Mouse (Mus musculus) midbrain, postnatal 0 days (tissue): ENCODE results near the gene Dhx29. TPM values are rescaled to one million over a fixed set of nuclear protein-coding genes. Genes with fewer than 3 reads are reported as not detected.

Experiments used
- ATAC-seq: fragments of 200-750 bp; cut with Nextera tagmentation; 2 replicates; pipeline ENCODE4 v1.8.0; 2017; ENCODE audit warnings: moderate number of reproducible peaks, mild to moderate bottlenecking, moderate TSS enrichment, moderate library complexity; ENCODE audit not compliant: low FRiP score
- DNase-seq: peaks from one replicate; pipeline ENCODE4 v3.0.0-alpha.2; 2015; ENCODE audit warnings: low spot score
- H3K27ac ChIP-seq: fragments of 300-500 bp; sonication (generic); 2 replicates; pipeline ENCODE4 v1.5.1; 2014; ENCODE audit warnings: low read depth, mild to moderate bottlenecking, low read length, mixed read lengths
- H3K27me3 ChIP-seq: fragments of 300-500 bp; sonication (generic); 2 replicates; pipeline ENCODE4 v1.6.1; 2014; ENCODE audit warnings: low read length, control low read depth, mixed read lengths; ENCODE audit not compliant: insufficient read depth
- H3K36me3 ChIP-seq: fragments of 300-500 bp; sonication (generic); 2 replicates; pipeline ENCODE4 v1.6.1; 2014; ENCODE audit warnings: low read length, control low read depth, mixed read lengths; ENCODE audit not compliant: insufficient read depth
- H3K4me1 ChIP-seq: fragments of 300-500 bp; sonication (generic); 2 replicates; pipeline ENCODE4 v1.6.1; 2014; ENCODE audit warnings: mild to moderate bottlenecking, control low read depth, antibody characterized with exemption, low read length, mixed read lengths; ENCODE audit not compliant: insufficient read depth
- H3K4me2 ChIP-seq: fragments of 300-500 bp; sonication (generic); 2 replicates; pipeline ENCODE4 v1.6.1; 2014; ENCODE audit warnings: low read depth, mild to moderate bottlenecking, low read length, mixed read lengths; ENCODE audit not compliant: poor library complexity, severe bottlenecking
- H3K4me3 ChIP-seq: fragments of 300-500 bp; sonication (generic); 2 replicates; pipeline ENCODE4 v1.5.1; 2014; ENCODE audit warnings: low read depth, mild to moderate bottlenecking, low read length, moderate library complexity
- H3K9ac ChIP-seq: fragments of 300-500 bp; sonication (generic); replicated peaks from 2 replicates; pipeline ENCODE4 v1.6.1; 2014; ENCODE audit warnings: mild to moderate bottlenecking, low read length, moderate library complexity, mixed read lengths; ENCODE audit not compliant: poor library complexity, severe bottlenecking
- H3K9me3 ChIP-seq: fragments of 300-500 bp; sonication (generic); 2 replicates; pipeline ENCODE4 v1.6.1; 2016; ENCODE audit warnings: low read length, control low read depth
- CTCF ChIP-seq: IDR thresholded peaks from 2 replicates; pipeline ENCODE4 v1.5.1; 2016; ENCODE audit warnings: antibody characterized with exemption, mild to moderate bottlenecking
- WGBS: fragments of 180-500 bp; shearing (Covaris S2); extraction: QIAGEN DNeasy Blood & Tissue Kit; methylation state at CpG from one replicate; pipeline ENCODE4 v1.1.7; 2014; 5-methylcytosine and 5-hydroxymethylcytosine counted together
- polyA plus RNA-seq: library from polyadenylated mRNA; unstranded; fragments of >200 nt; fragmentation: Nextera tagmentation; extraction: Ambion mirVana; gene quantifications from 2 replicates; pipeline ENCODE4 v1.2.1, GENCODE M21; 2015
- total RNA-seq: library from RNA; depleted of rRNA; stranded (reverse); fragments of >200 nt; gene quantifications from 2 replicates; pipeline ENCODE4 v1.2.3, GENCODE M21; 2014

Gene Dhx29
- total and polyA plus RNA-seq, 2 experiments from 2014 or later: 18.0 to 30.6 TPM

- peaks cover 65% of the 10 kb centered on the region for H3K36me3 ChIP-seq
- ATAC-seq (no peak), DNase-seq (no peak)
- H3K27ac ChIP-seq: no peak overlapping the region
- no peak overlapping the region for H3K4me2 ChIP-seq
- TF ChIP-seq CTCF: no peak
- no peaks in the 10 kb centered on the region for H3K9me3 ChIP-seq
- H3K9ac ChIP-seq: no peak overlapping the region
- no peaks in the 10 kb centered on the region for H3K27me3 ChIP-seq
- no peaks in the 10 kb centered on the region for H3K4me1 ChIP-seq
- 88% methylated on average over 15 of the region's 15 CpGs for WGBS
- no peak overlapping the region for H3K4me3 ChIP-seq
These were observed 14.7 kb downstream of the Dhx29 start for GRCm38 (mm10) chr13:112941879-112942330.

GRCm38 (mm10) chr13:112945312-112945711 is 18.1 kb downstream of the Dhx29 start:
- WGBS: 98% methylated on average over 9 of the region's 9 CpGs
- Histone ChIP-seq H3K4me2 (no peak overlapping the region), H3K9me3 (no peaks in the 10 kb centered on the region), H3K9ac (no peak overlapping the region), H3K36me3 (peaks cover 60% of the 10 kb centered on the region), H3K4me3 (no peak overlapping the region), H3K4me1 (no peaks in the 10 kb centered on the region), H3K27ac (no peak overlapping the region), H3K27me3 (no peaks in the 10 kb centered on the region)
- no peak for TF ChIP-seq CTCF
- no peak for DNase-seq
- no peak for ATAC-seq

GRCm38 (mm10) chr13:112945900-112946299 is 18.6 kb downstream of the Dhx29 start:
- no peak overlapping the region for H3K4me2 ChIP-seq
- peaks cover 64% of the 10 kb centered on the region for H3K36me3 ChIP-seq
- DNase-seq (no peak), ATAC-seq (no peak)
- H3K4me3 ChIP-seq: no peak overlapping the region
- TF ChIP-seq CTCF: no peak
- H3K27ac ChIP-seq: no peak overlapping the region
- H3K9me3 ChIP-seq: no peaks in the 10 kb centered on the region
- H3K4me1 ChIP-seq: no peaks in the 10 kb centered on the region
- 93% methylated on average over 6 of the region's 6 CpGs for WGBS
- no peaks in the 10 kb centered on the region for H3K27me3 ChIP-seq
- no peak overlapping the region for H3K9ac ChIP-seq

- H3K4me3 ChIP-seq: no peak overlapping the region
- ATAC-seq (no peak), DNase-seq (no peak)
- no peak overlapping the region for H3K27ac ChIP-seq
- no peaks in the 10 kb centered on the region for H3K4me1 ChIP-seq
- peaks cover 73% of the 10 kb centered on the region for H3K36me3 ChIP-seq
- no peak overlapping the region for H3K9ac ChIP-seq
- no peak for TF ChIP-seq CTCF
- no peak overlapping the region for H3K4me2 ChIP-seq
- WGBS: 93% methylated on average over 8 of the region's 8 CpGs
- no peaks in the 10 kb centered on the region for H3K9me3 ChIP-seq
- H3K27me3 ChIP-seq: no peaks in the 10 kb centered on the region
These were observed 26.8 kb downstream of the Dhx29 start for GRCm38 (mm10) chr13:112954067-112954466.

- Histone ChIP-seq H3K27me3 (no peaks in the 10 kb centered on the region), H3K4me3 (no peak overlapping the region), H3K36me3 (peaks cover 53% of the 10 kb centered on the region), H3K9me3 (no peaks in the 10 kb centered on the region), H3K4me1 (no peaks in the 10 kb centered on the region), H3K4me2 (no peak overlapping the region), H3K27ac (no peak overlapping the region), H3K9ac (no peak overlapping the region)
- DNase-seq (no peak), ATAC-seq (no peak)
- WGBS: 78% methylated on average over 5 of the region's 5 CpGs
- no peak for TF ChIP-seq CTCF
These were observed 35.8 kb downstream of the Dhx29 start for GRCm38 (mm10) chr13:112963081-112963480.

- H3K27ac ChIP-seq: no peak overlapping the region
- H3K27me3 ChIP-seq: no peaks in the 10 kb centered on the region
- H3K4me2 ChIP-seq: no peak overlapping the region
- DNase-seq (no peak), ATAC-seq (no peak)
- peaks cover 57% of the 10 kb centered on the region for H3K36me3 ChIP-seq
- H3K9me3 ChIP-seq: no peaks in the 10 kb centered on the region
- no peak overlapping the region for H3K4me3 ChIP-seq
- H3K4me1 ChIP-seq: no peaks in the 10 kb centered on the region
- no peak for TF ChIP-seq CTCF
- no peak overlapping the region for H3K9ac ChIP-seq
- WGBS: 91% methylated on average over 12 of the region's 12 CpGs
These were observed 37.2 kb downstream of the Dhx29 start for GRCm38 (mm10) chr13:112964421-112964820.
